Mouse (Mus musculus): ENCODE results near the gene Moxd1.
"Not testable (repeated sequence)": the region's sequence is repeated elsewhere in the genome, so short reads cannot be mapped to it uniquely, and the experiment has no call there.

The Moxd1 gene

GRCm38 (mm10) chr10:24267520-24267919 is 44.2 kb downstream of the Moxd1 start:
- DNase-seq (ENCODE audit: low read depth, low spot score): no peak

- no peak for DNase-seq (ENCODE audit: low read depth, low spot score)
These were observed 47.8 kb downstream of the Moxd1 start for GRCm38 (mm10) chr10:24271077-24271637.

GRCm38 (mm10) chr10:24276211-24276610 is 52.9 kb downstream of the Moxd1 start:
- no peak for DNase-seq (ENCODE audit: low read depth, low spot score)

- no peak for DNase-seq (ENCODE audit: low read depth, low spot score)
These were observed 59.3 kb downstream of the Moxd1 start for GRCm38 (mm10) chr10:24282650-24283049.

- DNase-seq (ENCODE audit: low read depth, low spot score): no peak
These were observed 68.3 kb downstream of the Moxd1 start for GRCm38 (mm10) chr10:24291611-24292010.

GRCm38 (mm10) chr10:24292671-24293070 is 69.4 kb downstream of the Moxd1 start:
- no peak for DNase-seq (ENCODE audit: low read depth, low spot score)

- no peak for DNase-seq (ENCODE audit: low read depth, low spot score)
These were observed 73.3 kb downstream of the Moxd1 start for GRCm38 (mm10) chr10:24296608-24297007.

- peak; percentile 13 for DNase-seq (ENCODE audit: low read depth, low spot score)
These were observed 74.5 kb downstream of the Moxd1 start for GRCm38 (mm10) chr10:24297792-24298191.

- DNase-seq (ENCODE audit: low read depth, low spot score): peak; percentile 34
These were observed 75.2 kb downstream of the Moxd1 start for GRCm38 (mm10) chr10:24298260-24299244.

GRCm38 (mm10) chr10:24312191-24312611 is 88.9 kb downstream of the Moxd1 start:
- DNase-seq (ENCODE audit: low read depth, low spot score): peak; percentile 65

- DNase-seq (ENCODE audit: low read depth, low spot score): no peak
These were observed 94.0 kb downstream of the Moxd1 start for GRCm38 (mm10) chr10:24317126-24317836.

- DNase-seq (ENCODE audit: low read depth, low spot score): no peak
These were observed 97.0 kb downstream of the Moxd1 start for GRCm38 (mm10) chr10:24320326-24320725.

GRCm38 (mm10) chr10:24323066-24323465 is 99.7 kb downstream of the Moxd1 start:
- DNase-seq (ENCODE audit: low read depth, low spot score): no peak

GRCm38 (mm10) chr10:24327265-24327664 is 103.9 kb downstream of the Moxd1 start:
- not testable (repeated sequence) for DNase-seq (ENCODE audit: low read depth, low spot score)

- no peak for DNase-seq (ENCODE audit: low read depth, low spot score)
These were observed 109.5 kb downstream of the Moxd1 start for GRCm38 (mm10) chr10:24332799-24333198.

- DNase-seq (ENCODE audit: low read depth, low spot score): no peak
These were observed 116.4 kb downstream of the Moxd1 start for GRCm38 (mm10) chr10:24339593-24340143.

GRCm38 (mm10) chr10:24340551-24341213 is 117.4 kb downstream of the Moxd1 start:
- DNase-seq (ENCODE audit: low read depth, low spot score): no peak

GRCm38 (mm10) chr10:24341214-24341589 is 117.9 kb downstream of the Moxd1 start:
- no peak for DNase-seq (ENCODE audit: low read depth, low spot score)

- DNase-seq (ENCODE audit: low read depth, low spot score): no peak
These were observed 119.8 kb downstream of the Moxd1 start for GRCm38 (mm10) chr10:24343068-24343467.
